Mouse (Mus musculus) ES-Bruce4 (cell line): ENCODE data around the gene Fuk. TPM values are rescaled to one million over a fixed set of nuclear protein-coding genes. Genes with fewer than 3 reads are reported as not detected.
"Not testable (repeated sequence)": the region's sequence is repeated elsewhere in the genome, so short reads cannot be mapped to it uniquely, and the experiment has no call there.

Experiments
- H3K27ac ChIP-seq: 2 replicates; pipeline ENCODE4 v1.5.1; 2012; ENCODE audit warnings: low read length, inconsistent platforms; ENCODE audit not compliant: insufficient read depth
- H3K27me3 ChIP-seq: 2 replicates; pipeline ENCODE4 v1.6.1; 2012; ENCODE audit warnings: mild to moderate bottlenecking, low read length, inconsistent platforms; ENCODE audit not compliant: control insufficient read depth, poor library complexity, insufficient read depth, severe bottlenecking
- H3K36me3 ChIP-seq: 2 replicates; pipeline ENCODE4 v1.6.1; 2012; ENCODE audit warnings: inconsistent platforms, mild to moderate bottlenecking, low read length, moderate library complexity; ENCODE audit not compliant: control insufficient read depth, poor library complexity, insufficient read depth, severe bottlenecking
- H3K4me1 ChIP-seq: one replicate; pipeline ENCODE4 v1.8.1; 2011; ENCODE audit warnings: low read length; ENCODE audit not compliant: control insufficient read depth, insufficient read depth
- H3K4me3 ChIP-seq: 2 replicates; pipeline ENCODE4 v1.5.1; 2011; ENCODE audit warnings: low read depth, mild to moderate bottlenecking, low read length
- H3K9ac ChIP-seq: 2 replicates; pipeline ENCODE4 v1.6.1; 2012; ENCODE audit warnings: low read depth, mild to moderate bottlenecking, inconsistent platforms; ENCODE audit not compliant: poor library complexity, severe bottlenecking
- H3K9me3 ChIP-seq: replicated peaks from 2 replicates; pipeline ENCODE4 v1.6.1; 2012; ENCODE audit warnings: mild to moderate bottlenecking, low read length, inconsistent platforms; ENCODE audit not compliant: control insufficient read depth, poor library complexity, insufficient read depth, severe bottlenecking
- CTCF ChIP-seq: IDR thresholded peaks from one replicate; pipeline ENCODE4 v1.8.1; 2011; ENCODE audit warnings: low read depth, low read length
- EP300 ChIP-seq: IDR thresholded peaks from 2 replicates; pipeline ENCODE4 v1.6.1; 2011; ENCODE audit warnings: low read depth, low read length; ENCODE audit not compliant: insufficient read depth
- POLR2A ChIP-seq: IDR thresholded peaks from one replicate; pipeline ENCODE4 v1.8.1; 2011; ENCODE audit warnings: low read length; ENCODE audit not compliant: insufficient read depth
- polyA plus RNA-seq: library from polyadenylated mRNA; stranded (reverse); fragments of >200 nt; gene quantifications from 2 replicates; pipeline ENCODE4 v1.2.4, GENCODE M21; 2011; ENCODE audit warnings: low read depth; ENCODE audit not compliant: missing spikeins, insufficient read depth, insufficient read length

The Fuk gene
- polyA plus RNA-seq, 1 experiment = 14.8 TPM

DNA sequence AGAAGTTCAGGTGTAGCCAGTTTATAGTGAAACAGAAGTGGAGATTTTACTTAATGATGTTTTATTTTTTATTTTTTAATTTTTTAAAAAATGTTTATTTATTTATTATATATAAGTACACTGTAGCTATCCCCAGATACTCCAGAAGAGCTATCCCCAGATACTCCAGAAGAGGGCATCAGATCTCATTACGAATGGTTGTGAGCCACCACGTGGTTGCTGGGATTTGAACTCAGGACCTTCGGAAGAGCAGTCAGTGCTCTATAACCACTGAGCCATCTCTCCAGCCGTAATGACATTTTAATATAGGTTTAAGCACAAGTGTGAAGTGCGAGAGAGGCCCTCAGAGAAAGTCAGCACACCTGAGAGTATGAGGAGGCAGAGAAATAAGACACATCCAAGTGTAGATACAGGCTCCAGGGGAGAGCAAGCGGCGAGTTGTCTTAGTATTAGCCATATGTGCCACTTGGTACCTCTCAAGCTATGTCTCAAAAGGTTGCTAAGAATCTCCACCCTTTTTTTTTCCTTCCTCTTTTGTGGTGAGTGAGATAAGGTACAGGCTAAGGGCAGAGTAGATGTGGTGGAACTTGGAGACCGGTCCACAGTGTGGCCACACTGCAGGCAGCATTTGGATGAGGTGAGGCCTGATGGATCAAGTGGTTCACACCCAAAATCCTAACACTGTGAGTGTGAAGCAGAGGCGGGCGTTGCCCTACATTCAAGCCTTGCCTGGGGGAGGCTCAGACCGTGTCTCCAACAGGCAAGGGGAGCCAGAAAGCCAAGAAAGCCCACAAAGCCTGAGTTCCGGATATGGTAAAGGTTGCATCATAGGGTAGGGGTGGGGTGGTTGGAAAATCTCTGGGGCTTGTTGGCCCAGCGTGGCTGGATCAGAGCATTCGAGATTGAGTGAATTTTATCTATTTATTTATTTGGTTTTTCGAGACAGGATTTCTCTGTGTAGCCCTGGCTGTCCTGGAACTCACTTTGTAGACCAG is 9.6 kb upstream of the Fuk start:
- no peaks in the 10 kb centered on the region for H3K27me3 ChIP-seq
- no peak overlapping the region for H3K27ac ChIP-seq
- H3K4me1 ChIP-seq = no peaks in the 10 kb centered on the region
- H3K9me3 ChIP-seq = no peaks in the 10 kb centered on the region
- no peaks in the 10 kb centered on the region for H3K36me3 ChIP-seq
- TF ChIP-seq CTCF (no peak), POLR2A (no peak), EP300 (no peak)
- H3K9ac ChIP-seq = no peak overlapping the region
- no peak overlapping the region for H3K4me3 ChIP-seq

DNA sequence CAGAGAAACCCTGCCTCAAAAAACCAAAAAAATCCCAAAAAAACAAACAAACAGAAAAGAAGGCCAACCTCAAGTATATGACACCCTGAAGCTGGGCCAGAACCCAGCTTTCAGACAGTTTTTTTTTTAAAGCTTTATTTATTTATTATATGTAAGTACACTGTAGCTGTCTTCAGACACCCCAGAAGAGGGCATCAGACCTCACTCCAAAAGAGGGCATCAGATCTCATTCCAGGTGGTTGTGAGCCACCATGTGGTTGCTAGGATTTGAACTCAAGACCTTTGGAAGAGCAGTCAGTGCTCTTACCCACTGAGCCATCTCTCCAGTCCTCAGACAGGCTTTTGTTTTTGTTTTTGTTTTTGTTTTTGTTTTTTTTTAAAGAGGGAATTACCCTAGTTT is 7.6 kb upstream of the Fuk start:
- not testable (repeated sequence) for H3K27me3 ChIP-seq, H3K9ac ChIP-seq, H3K36me3 ChIP-seq, H3K9me3 ChIP-seq, H3K4me1 ChIP-seq, H3K4me3 ChIP-seq, H3K27ac ChIP-seq

DNA sequence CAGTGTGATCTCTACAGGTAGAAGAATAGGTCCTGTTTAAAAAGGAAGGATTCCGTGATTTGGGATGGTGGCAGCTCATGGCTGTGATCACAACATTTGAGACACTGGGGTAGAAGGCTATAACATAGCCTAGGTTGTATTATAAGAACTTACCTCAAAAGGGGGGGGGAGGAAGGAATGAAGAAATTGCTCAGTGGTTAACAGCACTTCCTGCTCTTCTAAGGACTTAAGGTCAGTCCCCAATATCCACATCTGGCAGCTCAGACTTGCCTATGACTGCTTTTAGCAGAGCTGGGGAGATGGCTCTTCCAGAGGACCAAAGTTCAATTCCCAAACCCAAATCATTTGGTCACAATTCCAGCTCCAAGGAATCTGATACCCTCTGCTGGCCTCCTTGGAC is 4.4 kb upstream of the Fuk start:
- H3K9me3 ChIP-seq = no peaks in the 10 kb centered on the region
- no peak overlapping the region for H3K27ac ChIP-seq
- H3K4me1 ChIP-seq = no peaks in the 10 kb centered on the region
- TF ChIP-seq EP300 (no peak), CTCF (no peak), POLR2A (no peak)
- H3K27me3 ChIP-seq = no peaks in the 10 kb centered on the region
- no peak overlapping the region for H3K4me3 ChIP-seq
- no peak overlapping the region for H3K9ac ChIP-seq
- H3K36me3 ChIP-seq = no peaks in the 10 kb centered on the region

DNA sequence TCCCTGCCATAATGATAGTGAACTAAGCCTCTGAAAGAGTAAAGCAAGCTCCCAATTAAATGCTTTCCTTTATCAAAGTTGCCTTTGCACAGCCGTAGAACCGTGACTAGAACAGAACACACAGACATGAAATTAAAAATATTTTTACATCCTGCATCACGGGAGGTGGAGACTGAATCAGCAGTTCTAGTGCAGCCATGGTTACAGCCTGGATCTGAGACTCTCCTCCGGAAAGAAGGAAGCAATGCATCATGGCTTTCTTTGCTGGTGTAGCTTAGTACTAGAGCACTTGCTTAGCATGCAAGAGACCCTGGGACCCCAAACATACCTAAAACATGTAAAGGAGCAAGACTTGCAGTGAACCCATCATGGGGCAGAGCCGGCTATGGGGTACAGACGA is 3.1 kb upstream of the Fuk start:
- TF ChIP-seq CTCF (no peak), POLR2A (no peak), EP300 (no peak)
- H3K27ac ChIP-seq = no peak overlapping the region
- H3K27me3 ChIP-seq = no peaks in the 10 kb centered on the region
- H3K4me1 ChIP-seq = no peaks in the 10 kb centered on the region
- H3K36me3 ChIP-seq = no peaks in the 10 kb centered on the region
- H3K9ac ChIP-seq = no peak overlapping the region
- no peak overlapping the region for H3K4me3 ChIP-seq
- H3K9me3 ChIP-seq = no peaks in the 10 kb centered on the region

DNA sequence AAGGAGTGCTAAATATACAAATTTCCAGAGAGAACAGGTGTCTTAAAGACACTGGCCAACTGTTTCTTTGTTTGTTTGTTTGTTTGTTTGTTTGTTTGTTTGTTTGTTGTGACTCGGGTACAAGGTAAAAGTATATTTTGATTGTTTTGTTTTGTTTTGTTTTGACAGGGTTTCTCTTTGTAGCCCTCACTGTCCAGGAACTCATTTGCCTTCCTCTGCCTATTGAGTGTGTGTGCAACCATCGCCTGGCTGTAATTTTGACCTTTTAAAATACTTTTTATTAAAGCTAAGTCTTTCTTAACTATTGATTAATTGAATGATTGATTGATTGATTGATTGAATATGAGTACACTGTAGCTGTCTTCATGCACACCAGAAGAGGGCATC is 284 bp upstream of the Fuk start:
- H3K4me1 ChIP-seq = no peaks in the 10 kb centered on the region
- no peaks in the 10 kb centered on the region for H3K9me3 ChIP-seq
- no peak overlapping the region for H3K4me3 ChIP-seq
- H3K27me3 ChIP-seq = no peaks in the 10 kb centered on the region
- H3K27ac ChIP-seq = no peak overlapping the region
- TF ChIP-seq CTCF (no peak), EP300 (no peak), POLR2A (no peak)
- peaks cover 3% of the 10 kb centered on the region; the same call in 1 of the 2 replicates for H3K36me3 ChIP-seq
- H3K9ac ChIP-seq = no peak overlapping the region; the same call in 1 of the 2 replicates

DNA sequence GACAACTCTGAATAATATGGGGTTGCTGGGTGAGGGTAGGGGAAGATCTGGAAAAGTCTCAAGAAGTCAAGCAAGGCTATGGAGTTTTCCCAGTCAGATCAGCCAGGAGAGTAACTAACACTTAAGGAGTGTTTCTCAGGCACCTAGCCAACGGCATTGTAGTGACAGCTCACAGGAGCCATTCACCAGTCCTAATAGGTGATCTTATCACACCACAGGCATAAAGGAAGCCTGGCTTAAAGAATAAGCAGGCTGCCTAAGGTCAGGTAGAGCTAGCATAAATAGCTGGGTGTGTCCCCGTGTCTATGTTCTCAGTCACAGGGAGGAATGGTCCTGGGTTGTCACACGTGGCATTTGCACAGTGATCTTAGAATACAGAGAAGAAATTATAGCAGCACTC is 1.2 kb downstream of the Fuk start:
- H3K4me1 ChIP-seq = no peaks in the 10 kb centered on the region

More for the DNA sequence above, 1.2 kb downstream of the Fuk start:
- H3K27me3 ChIP-seq = no peaks in the 10 kb centered on the region
- TF ChIP-seq EP300 (no peak), CTCF (no peak), POLR2A (no peak)
- no peak overlapping the region for H3K4me3 ChIP-seq
- no peaks in the 10 kb centered on the region for H3K9me3 ChIP-seq
- no peak overlapping the region for H3K27ac ChIP-seq
- no peak overlapping the region for H3K9ac ChIP-seq
- H3K36me3 ChIP-seq = peaks cover 3% of the 10 kb centered on the region; the same call in 1 of the 2 replicates
